Mouse (Mus musculus) embryonic fibroblast, embryonic 13.5 days (primary cell): Measurements from ENCODE around the gene Klf15.

Source experiments
- CTCF ChIP-seq: IDR thresholded peaks from 2 replicates; pipeline ENCODE4 v1.5.1; 2011; ENCODE audit warnings: mild to moderate bottlenecking, control low read depth, low read length, moderate library complexity, borderline replicate concordance; ENCODE audit not compliant: insufficient read depth
- POLR2A ChIP-seq: IDR thresholded peaks from 2 replicates; pipeline ENCODE4 v1.6.1; 2011; ENCODE audit warnings: low read depth, mild to moderate bottlenecking, control low read depth, low read length, moderate library complexity

- TF ChIP-seq CTCF (no peak), POLR2A (no peak)
Measured at GRCm38 (mm10) chr6:90472079-90472478, 9.7 kb downstream of the Klf15 start.
